Mouse (Mus musculus): ENCODE results near the gene Htra1.

DNA sequence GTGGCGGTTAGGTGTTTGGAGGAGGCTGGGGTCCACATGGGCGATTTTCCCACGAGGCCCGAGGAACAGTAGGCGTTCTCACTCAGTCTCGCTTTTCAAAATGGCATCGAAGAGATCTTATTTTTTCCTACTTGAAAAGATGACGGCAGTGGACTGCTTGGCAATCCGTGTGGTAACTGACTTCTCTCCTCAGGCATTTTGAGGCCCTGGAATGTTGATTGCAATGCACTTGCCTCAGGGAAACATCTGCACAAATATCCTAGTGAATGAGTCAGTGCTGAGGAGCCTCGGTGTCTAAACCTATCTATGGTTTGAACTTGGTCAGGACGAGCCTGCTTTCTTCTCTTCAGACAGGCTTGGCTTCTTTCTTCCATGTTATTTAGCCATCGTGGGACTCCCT lies 10.4 kb downstream of the Htra1 start:
- TF ChIP-seq GATA1 (IDR thresholded peaks at IDR 0.05; ENCODE audit: borderline replicate concordance, low read length) (no peak), FLI1 (IDR thresholded peaks at IDR 0.05; ENCODE audit: low read length) (no peak)

All from megakaryocyte, embryonic 14.5 days (primary cell).